Comparison of ENCODE assay signal across 8 mouse cellular contexts in the genomic region with DNA sequence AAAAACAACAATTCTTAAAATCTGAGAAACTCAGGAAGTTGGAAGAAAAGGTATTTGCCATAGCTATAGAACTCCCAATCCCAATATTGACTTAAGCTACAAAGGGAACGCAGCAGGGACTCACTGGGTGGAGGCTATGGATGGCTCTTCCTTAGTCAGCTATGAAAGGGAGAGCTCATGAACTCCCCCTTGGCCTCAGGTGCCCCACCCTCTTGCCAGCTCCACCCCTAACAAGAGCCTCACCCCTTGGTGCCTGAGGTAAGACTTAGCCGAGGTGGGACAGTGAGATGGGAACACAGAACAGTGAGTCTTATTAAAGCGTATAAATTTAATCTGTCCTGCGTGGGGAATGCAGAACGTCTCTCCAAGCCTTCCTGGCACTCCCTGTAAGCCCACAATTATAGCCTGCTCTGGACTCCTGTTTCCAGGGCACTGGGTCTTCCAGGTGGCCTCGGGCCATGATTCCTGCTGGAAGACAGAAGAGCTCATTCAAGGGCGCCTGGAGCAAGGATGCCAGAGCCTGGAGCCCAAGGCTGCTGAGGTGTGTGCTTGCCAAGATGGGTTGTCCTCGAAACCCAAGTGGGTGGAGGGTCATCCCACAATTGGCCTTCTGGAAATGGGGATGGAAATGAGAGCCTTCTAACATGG. TPM values are rescaled to one million over a fixed set of nuclear protein-coding genes. Genes with fewer than 3 reads are reported as not detected.
DNase-seq lines count a peak whose midpoint lies in the region; ATAC-seq lines count a peak whose summit lies in the region.

No protein-coding gene starts in this region.

- H3K9me3 ChIP-seq in neural tube, embryonic 15.5 days (replicated peaks), result no peaks in the 10 kb centered on the region
- no peaks in the 10 kb centered on the region for H3K9me3 ChIP-seq in intestine, embryonic 15.5 days
- H3K9me3 ChIP-seq in stomach, embryonic 16.5 days (replicated peaks; ENCODE audit: control insufficient read depth, low read length), result no peaks in the 10 kb centered on the region
- H3K9me3 ChIP-seq in forebrain, embryonic 16.5 days (ENCODE audit: control insufficient read depth, low read length), result no peaks in the 10 kb centered on the region

- no peak for DNase-seq in neural tube, embryonic 10.5 days (ENCODE audit: extremely low spot score, low spot score)
- peak; percentile 81 for DNase-seq in cerebellum, adult 11-12 months
- DNase-seq in spleen, postnatal 10 days (ENCODE audit: low spot score in 2 of 2), result no peak

- no peaks in the 10 kb centered on the region for H3K27me3 ChIP-seq in neural tube, embryonic 15.5 days (replicated peaks)
- H3K27me3 ChIP-seq in intestine, embryonic 15.5 days (replicated peaks), result no peaks in the 10 kb centered on the region
- H3K27me3 ChIP-seq in stomach, embryonic 16.5 days (ENCODE audit: control insufficient read depth, insufficient read depth, low read length), result no peaks in the 10 kb centered on the region
- H3K27me3 ChIP-seq in forebrain, embryonic 16.5 days (replicated peaks; ENCODE audit: control insufficient read depth, insufficient read depth, low read length), result no peaks in the 10 kb centered on the region

- 0 out of 2 replicates have a peak overlapping the region, but pooled peaks have one; percentile 10 for H3K27ac ChIP-seq in neural tube, embryonic 15.5 days (replicated peaks)
- H3K27ac ChIP-seq in intestine, embryonic 15.5 days, result no peak overlapping the region
- peak overlapping the region; percentile 80 for H3K27ac ChIP-seq in stomach, embryonic 16.5 days (ENCODE audit: low read length)
- no peak overlapping the region for H3K27ac ChIP-seq in forebrain, embryonic 16.5 days (ENCODE audit: low read length)

- no peak overlapping the region for H3K4me2 ChIP-seq in neural tube, embryonic 15.5 days
- H3K4me2 ChIP-seq in intestine, embryonic 15.5 days (replicated peaks), result no peak overlapping the region
- H3K4me2 ChIP-seq in stomach, embryonic 16.5 days (ENCODE audit: low read depth, low read length), result peak overlapping the region; percentile 28
- no peak overlapping the region for H3K4me2 ChIP-seq in forebrain, embryonic 16.5 days (ENCODE audit: low read length)

- no peaks in the 10 kb centered on the region for H3K36me3 ChIP-seq in neural tube, embryonic 15.5 days
- H3K36me3 ChIP-seq in intestine, embryonic 15.5 days, result no peaks in the 10 kb centered on the region
- H3K36me3 ChIP-seq in stomach, embryonic 16.5 days (ENCODE audit: control insufficient read depth, insufficient read depth, low read length), result no peaks in the 10 kb centered on the region
- H3K36me3 ChIP-seq in forebrain, embryonic 16.5 days (ENCODE audit: control insufficient read depth, insufficient read depth), result no peaks in the 10 kb centered on the region

- peaks cover 39% of the 10 kb centered on the region for H3K4me1 ChIP-seq in neural tube, embryonic 15.5 days
- peaks cover 40% of the 10 kb centered on the region for H3K4me1 ChIP-seq in intestine, embryonic 15.5 days (replicated peaks)
- peaks cover 65% of the 10 kb centered on the region for H3K4me1 ChIP-seq in stomach, embryonic 16.5 days (ENCODE audit: control insufficient read depth, insufficient read depth, low read length)
- H3K4me1 ChIP-seq in forebrain, embryonic 16.5 days (replicated peaks; ENCODE audit: control insufficient read depth, insufficient read depth, low read length), result peaks cover 32% of the 10 kb centered on the region

- H3K9ac ChIP-seq in neural tube, embryonic 15.5 days (replicated peaks), result no peak overlapping the region
- H3K9ac ChIP-seq in intestine, embryonic 15.5 days, result no peak overlapping the region
- peak overlapping the region; percentile 34; the same call in 1 of the 2 replicates for H3K9ac ChIP-seq in stomach, embryonic 16.5 days (ENCODE audit: low read length)
- H3K9ac ChIP-seq in forebrain, embryonic 16.5 days (replicated peaks; ENCODE audit: low read depth, low read length), result no peak overlapping the region

- H3K4me3 ChIP-seq in neural tube, embryonic 15.5 days (replicated peaks), result no peak overlapping the region
- H3K4me3 ChIP-seq in intestine, embryonic 15.5 days (replicated peaks), result no peak overlapping the region
- H3K4me3 ChIP-seq in stomach, embryonic 16.5 days (replicated peaks; ENCODE audit: low read length), result peak overlapping the region; percentile 2; the same call in 1 of the 2 replicates
- H3K4me3 ChIP-seq in forebrain, embryonic 16.5 days (replicated peaks; ENCODE audit: low read length), result no peak overlapping the region

- WGBS in neural tube, embryonic 15.5 days, result 73% methylated on average over 8 of the region's 8 CpGs
- WGBS in intestine, embryonic 15.5 days, result 72% methylated on average over 8 of the region's 8 CpGs
- WGBS in stomach, embryonic 16.5 days, result 73% methylated on average over 8 of the region's 8 CpGs
- WGBS in forebrain, embryonic 16.5 days, result 76% methylated on average over 8 of the region's 8 CpGs

- ATAC-seq in neural tube, embryonic 15.5 days (ENCODE audit: low FRiP score), result peak; percentile 9; the same call in 1 of the 2 replicates
- peak; percentile 60 for ATAC-seq in intestine, embryonic 15.5 days
- peak; percentile 51; the same call in 1 of the 2 replicates for ATAC-seq in stomach, embryonic 16.5 days (ENCODE audit: insufficient read depth, low FRiP score)
- ATAC-seq in forebrain, embryonic 16.5 days, result no peak
- no peak for ATAC-seq in activated CD4-positive, CD25-positive, alpha-beta regulatory T cell, adult 4 months

RNA-seq across cellular contexts. Expression of gene Ldlrad3, which starts 55.9 kb away (rescaled TPM):
- polyA plus RNA-seq in neural tube, embryonic 15.5 days (2015; fragmentation: Nextera tagmentation; extraction: Ambion mirVana), result 30.7 and 32.6 TPM in 2 replicates
- 22.1 and 22.7 TPM in 2 replicates for polyA plus RNA-seq in intestine, embryonic 15.5 days (2015; fragmentation: Nextera tagmentation; extraction: Ambion mirVana)
- 50.0 and 53.2 TPM in 2 replicates for polyA plus RNA-seq in stomach, embryonic 16.5 days (2015; fragmentation: Nextera tagmentation; extraction: Ambion mirVana)
- 29.0 and 30.6 TPM in 2 replicates for polyA plus RNA-seq in forebrain, embryonic 16.5 days (2015; fragmentation: Nextera tagmentation; extraction: Ambion mirVana)
- under 1 TPM; 0.28 to 0.70 TPM for polyA plus RNA-seq in activated CD4-positive, CD25-positive, alpha-beta regulatory T cell, adult 4 months (2017; shearing (Covaris generic))

Comparison
In these comparisons a context has a peak if more than half of its experiments do, and no peak if none do; other contexts are left out.
1. ATAC-seq: peak in neural tube, embryonic 15.5 days (single experiment), intestine, embryonic 15.5 days (single experiment) and stomach, embryonic 16.5 days (single experiment); none in forebrain, embryonic 16.5 days (single experiment) and activated CD4-positive, CD25-positive, alpha-beta regulatory T cell, adult 4 months (single experiment).
2. H3K27ac ChIP-seq: peak in neural tube, embryonic 15.5 days (single experiment) and stomach, embryonic 16.5 days (single experiment); none in intestine, embryonic 15.5 days (single experiment) and forebrain, embryonic 16.5 days (single experiment).
3. RNA of gene Ldlrad3, which starts 55.9 kb away (polyA plus RNA-seq): 50.0 to 53.2 TPM in stomach, embryonic 16.5 days, 30.7 to 32.6 TPM in neural tube, embryonic 15.5 days, 29.0 to 30.6 TPM in forebrain, embryonic 16.5 days and 22.1 to 22.7 TPM in intestine, embryonic 15.5 days; 0.28 to 0.70 TPM in activated CD4-positive, CD25-positive, alpha-beta regulatory T cell, adult 4 months; every median in the first group is over 10 times any median in the second.